Mouse (Mus musculus) thymus, postnatal 4 days (tissue): ENCODE data around the gene Exoc3l2.
"Not testable (repeated sequence)": the region's sequence is repeated elsewhere in the genome, so short reads cannot be mapped to it uniquely, and the experiment has no call there.

Experiments used
- DNase-seq: peaks from one replicate; pipeline ENCODE4 v3.0.0; 2021

Exoc3l2 gene

DNA sequence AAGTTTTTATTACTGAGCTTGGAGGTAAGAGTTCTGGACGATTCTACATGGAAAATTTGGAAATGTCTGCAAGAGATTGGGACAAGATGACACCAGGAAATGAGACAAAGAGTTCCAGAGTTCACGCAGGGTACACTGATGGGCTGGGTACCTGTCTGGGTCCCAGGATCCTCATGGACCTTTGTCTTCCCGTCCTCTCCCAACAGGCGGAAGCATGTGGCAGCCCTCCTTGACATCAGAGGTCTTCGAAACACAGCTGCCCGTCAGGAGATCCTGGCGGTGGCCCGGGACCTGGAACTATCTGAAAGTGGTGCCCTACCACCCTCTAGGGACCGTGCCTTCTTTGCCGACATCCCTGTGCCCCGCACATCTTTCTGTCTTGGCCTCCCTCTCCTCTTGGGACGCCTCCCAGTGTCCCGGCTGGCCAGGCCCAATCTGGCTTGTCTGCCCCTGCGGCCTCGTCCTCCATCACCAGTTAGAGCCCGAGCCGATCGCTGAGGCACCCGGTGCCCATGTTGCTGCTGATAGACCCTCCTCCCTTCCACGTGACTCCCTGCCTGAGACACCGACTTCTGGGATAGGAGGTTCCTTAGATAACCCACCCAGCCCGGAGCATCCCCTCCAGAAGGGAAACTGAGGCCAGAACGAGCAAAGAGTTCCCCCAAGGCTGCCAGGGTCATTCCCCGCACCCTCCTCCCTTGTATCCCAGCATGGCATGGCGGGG, 31.8 kb downstream of the Exoc3l2 start:
- no peak for DNase-seq

DNA sequence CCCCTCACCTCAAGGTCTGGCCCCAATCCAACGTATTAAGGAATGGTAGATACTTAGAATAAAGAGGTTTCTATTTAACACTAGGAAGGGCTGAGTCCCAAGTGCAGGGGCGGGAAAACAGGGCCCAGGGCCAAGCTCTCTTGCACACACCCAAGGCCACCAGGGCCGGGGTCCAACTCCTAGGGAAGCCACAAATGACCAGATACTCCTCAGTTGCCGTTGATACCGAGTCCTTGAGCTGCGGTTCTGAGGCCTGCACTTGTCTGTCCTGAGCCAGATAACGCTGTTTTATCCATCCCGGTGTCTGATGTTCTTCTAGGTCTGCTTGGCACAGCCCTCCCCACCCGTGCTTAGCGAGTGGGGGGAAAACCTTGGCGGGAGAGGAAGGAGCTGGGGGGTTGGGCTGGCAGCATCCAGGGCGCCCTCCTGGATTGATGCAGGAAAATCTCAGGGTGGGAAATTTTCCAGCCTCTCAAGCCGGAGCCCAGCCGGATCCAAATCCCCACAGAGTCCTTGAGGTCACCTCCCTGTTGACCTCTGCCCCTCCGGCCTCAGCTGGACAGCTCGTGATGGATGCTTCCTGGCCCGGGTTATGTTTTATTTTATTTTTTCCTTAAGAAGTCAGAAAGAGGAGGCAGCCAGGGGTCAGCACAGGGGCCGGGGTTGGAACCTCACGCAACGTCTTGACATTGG, 32.5 kb downstream of the Exoc3l2 start:
- no peak for DNase-seq

DNA sequence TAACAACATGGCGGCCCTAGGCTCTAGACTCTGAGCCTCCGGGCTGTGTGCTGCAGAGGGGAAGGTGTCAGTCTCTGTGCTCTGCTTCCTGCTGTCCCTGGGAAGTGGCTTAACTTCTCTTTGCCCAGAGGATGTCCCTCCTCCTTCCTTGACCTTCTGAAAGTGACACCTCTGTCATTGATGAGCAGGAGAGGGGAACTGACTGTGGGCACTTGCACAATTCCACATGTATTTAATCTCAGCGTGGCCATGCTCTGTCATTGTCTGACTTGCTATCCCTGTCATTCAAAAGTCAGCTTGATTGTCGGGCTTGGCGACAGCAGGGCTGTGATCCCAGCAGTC, 33.1 kb downstream of the Exoc3l2 start:
- DNase-seq: no peak

DNA sequence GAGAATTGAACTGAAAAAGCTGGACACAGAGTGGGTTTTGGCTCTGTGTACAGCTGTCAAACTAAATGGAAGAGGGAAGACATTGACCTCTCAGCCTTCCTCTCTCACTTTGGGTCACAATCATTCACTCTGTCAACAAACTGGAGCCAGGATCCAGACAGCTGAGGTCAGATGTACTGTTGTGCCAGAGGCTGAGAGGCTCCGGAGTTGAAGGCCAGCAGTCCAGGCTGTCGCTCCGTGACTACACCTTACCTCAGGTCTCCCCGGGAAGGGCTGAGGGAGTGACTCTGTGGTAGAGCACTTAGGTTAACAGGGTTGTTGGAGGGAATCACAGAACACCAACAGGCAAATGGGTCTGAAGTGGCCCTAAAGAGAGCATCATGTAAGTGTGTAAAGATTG, 35.2 kb downstream of the Exoc3l2 start:
- no peak for DNase-seq

DNA sequence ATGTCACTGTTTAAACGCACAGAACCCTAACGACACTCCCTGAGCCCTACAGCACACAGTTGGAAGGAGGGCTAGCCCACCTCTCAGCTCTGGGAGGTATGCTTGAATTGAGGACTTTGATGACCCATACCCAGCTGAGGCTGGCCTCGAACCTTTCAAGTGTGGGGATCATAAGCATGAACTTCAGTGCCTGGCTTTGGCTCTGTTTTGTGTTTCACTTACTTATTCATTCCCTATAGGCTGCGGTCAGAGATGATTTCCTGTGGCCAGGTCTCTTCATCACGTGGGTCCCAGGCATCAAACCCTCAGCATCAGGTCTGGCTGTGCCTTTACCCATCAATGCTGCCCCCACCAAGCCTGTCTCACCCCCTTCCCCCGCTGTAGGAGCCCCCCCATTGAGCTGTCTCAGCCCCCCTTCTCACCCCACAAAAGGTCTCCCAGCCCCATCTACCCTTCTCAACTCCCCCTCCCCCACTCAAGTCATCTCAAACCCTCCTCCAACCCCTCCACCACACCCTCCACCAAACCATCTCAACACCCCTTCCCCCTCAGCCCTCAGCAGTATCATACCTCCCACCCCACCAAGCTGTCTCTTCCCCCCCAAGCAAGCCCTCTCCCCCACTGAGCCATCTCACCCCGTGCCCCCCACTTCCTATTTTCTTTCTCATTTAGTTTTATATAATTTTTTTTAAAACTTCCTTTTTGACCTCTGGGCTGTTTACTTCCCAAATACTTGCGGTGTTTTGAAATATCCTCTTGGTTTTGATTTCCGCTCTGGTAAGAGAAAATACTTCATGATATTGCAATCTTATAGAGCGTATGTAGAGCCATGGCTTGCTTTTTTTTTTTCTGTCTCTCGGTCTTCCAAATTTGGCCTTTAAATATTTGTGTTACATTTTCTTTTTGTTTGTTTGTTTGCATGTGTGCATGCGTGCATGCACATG, 37.6 kb downstream of the Exoc3l2 start:
- no peak for DNase-seq

DNA sequence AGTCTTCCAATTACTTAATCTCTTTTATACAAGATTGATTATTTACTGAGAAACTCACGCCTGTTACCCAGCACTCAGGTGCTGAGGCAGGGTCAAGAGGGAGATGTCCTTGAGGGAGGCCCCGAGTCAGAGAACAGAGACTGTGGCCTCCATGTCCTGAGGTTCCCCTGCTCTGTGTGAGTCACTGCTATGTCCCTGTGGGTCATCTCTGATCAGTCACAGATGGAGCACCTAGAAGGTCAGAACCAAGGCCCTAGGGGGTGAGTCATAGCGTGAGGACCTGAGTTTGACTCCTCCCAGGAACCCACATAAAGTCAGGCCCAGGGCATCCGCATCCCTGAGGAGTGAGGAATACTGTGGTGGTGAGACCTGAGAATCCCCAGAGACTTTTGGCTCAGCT, 38.5 kb downstream of the Exoc3l2 start:
- no peak for DNase-seq

DNA sequence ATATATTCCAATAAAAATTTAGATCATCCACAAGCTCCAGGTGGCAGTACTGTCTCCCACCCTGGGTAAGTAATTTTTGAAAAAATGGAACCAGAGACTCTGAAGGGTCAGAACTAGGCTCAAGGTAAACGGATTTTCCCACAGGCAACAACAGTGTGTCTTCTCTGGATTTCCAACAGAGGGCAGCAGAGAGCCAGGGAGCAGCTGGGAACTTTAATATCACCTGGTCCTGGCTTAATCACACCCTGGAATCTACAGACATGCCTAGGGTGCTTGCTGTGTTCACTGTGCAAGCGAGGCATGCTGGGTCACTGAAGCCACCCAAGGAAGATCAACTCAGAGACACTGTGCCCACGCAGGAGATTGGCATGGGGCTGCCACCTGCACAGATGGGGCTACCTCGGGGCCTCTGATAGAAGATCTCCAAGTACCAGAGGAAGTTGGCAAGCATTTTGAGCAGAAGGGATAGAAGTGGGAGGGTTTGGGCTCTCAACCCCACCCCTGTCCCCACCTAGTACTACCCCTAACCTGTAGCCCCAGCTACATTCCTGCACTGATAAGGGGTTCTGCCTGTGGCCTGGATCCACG, 40.4 kb downstream of the Exoc3l2 start:
- peak; percentile 63 for DNase-seq

DNA sequence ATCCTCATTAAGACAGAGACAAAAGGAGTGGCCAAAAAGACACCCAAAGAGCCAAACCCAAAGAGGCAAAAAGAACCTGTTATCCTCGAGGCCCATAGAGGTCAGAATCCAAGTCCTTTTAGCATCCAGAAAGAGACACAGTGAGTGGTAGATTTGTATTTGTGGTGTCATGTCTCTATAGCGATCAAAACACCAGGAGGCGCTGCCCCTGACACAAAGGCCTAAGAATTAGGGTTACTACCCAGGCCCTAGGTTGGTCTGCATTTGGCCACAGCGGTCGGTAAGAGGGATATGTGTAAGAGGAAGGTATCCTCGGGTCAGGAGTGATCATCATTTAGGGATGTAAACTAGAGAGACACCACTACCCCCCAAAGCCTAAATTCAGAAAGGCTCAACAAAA, 43.2 kb downstream of the Exoc3l2 start:
- peak; percentile 44 for DNase-seq

DNA sequence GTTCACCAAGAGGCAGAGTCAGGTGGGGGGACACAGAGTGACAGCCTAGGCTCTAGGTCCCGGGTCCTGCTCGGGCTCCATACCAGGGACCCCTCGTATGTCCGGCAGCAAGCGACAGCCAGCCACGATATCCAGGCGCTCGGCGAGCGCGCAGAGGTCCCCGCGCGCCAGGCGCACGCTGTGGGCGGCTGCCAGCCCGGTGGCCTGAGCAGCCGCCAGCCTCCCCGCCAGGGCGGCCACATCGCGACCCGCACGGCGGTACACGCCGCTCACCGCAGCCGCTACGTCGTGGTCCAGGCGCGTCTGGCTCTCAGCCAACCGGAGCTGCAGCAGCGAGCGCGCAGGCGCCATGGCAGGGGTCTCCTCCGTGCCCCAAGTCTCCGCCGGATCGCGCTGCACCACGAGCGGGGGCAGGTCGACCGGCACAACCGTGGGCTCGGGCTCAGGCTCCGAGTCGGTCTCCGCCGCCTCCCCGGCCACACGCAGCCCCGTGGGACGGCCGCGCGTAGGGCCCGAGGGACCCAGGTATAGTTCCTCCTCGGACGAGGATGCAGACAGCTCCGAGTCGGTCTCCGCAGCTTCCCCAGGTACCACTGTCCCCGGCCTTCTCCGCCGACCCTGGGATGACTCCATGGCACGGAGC, 44.0 kb downstream of the Exoc3l2 start:
- peak; percentile 79 for DNase-seq

DNA sequence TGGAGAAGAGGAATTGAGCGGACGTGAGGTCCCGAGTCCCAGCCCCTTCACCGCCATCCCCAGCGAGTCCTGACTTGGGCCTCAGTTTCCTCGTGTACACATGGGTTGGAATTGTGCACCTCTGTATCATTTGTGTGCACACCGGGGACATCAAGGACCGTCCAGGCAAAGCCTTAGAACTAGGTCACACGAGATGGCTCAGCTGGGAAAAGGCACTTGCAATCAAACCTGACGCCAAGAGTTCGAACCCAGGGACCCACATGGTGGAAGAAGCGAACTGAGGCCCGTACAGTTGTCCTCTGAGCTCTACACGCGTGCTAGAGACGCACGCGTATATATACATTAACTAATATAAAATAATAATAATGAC, 44.5 kb downstream of the Exoc3l2 start:
- peak; percentile 40 for DNase-seq

GRCm38 (mm10) chr7:19508150-19508923, 45.2 kb downstream of the Exoc3l2 start, which contains the start of the genes Bloc1s3 and Trappc6a:
Bloc1s3 (minus strand) TSS chr7:19508367.
Trappc6a (plus strand) TSS chr7:19508395.
- peak; percentile 93 for DNase-seq

- DNase-seq: no peak
Measured at GRCm38 (mm10) chr7:19508924-19509568, 45.9 kb downstream of the Exoc3l2 start.

GRCm38 (mm10) chr7:19509786-19510185, 46.7 kb downstream of the Exoc3l2 start:
- no peak for DNase-seq

DNA sequence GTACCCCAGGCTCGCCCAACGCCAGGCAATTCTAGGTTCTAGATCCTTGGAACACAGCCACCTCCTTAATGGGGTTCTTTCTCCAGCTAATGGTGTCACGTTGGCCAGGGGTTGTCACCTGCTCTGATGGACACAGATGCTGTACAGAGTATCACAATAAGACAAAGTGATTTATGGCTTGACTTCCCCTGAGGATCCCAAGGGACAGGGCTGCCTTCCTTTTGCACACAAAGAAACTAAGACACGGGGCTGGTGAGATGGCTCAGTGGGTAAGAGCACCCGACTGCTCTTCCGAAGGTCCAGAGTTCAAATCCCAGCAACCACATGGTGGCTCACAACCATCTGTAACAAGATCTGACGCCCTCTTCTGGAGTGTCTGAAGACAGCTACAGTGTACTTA, 48.8 kb downstream of the Exoc3l2 start:
- DNase-seq: not testable (repeated sequence)

DNA sequence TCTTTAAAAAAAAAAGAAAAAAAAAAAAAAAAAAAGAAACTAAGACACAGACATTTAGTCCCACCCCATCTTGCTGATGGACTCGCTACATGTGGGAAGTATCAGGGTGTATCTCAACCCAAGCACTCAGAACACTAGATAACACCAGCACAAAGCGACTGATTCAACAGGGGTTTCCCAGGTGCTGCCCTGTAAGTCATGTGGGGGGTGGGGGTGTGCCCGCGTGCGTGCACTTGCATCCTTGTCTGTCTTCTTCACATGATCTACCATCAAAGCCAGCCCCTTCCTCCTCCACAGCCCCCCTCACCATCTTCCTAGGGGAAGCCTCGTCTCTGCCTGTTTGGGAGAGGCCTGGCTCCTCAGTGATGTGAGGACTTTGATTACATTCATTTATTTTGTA, 49.2 kb downstream of the Exoc3l2 start:
- DNase-seq: no peak

DNA sequence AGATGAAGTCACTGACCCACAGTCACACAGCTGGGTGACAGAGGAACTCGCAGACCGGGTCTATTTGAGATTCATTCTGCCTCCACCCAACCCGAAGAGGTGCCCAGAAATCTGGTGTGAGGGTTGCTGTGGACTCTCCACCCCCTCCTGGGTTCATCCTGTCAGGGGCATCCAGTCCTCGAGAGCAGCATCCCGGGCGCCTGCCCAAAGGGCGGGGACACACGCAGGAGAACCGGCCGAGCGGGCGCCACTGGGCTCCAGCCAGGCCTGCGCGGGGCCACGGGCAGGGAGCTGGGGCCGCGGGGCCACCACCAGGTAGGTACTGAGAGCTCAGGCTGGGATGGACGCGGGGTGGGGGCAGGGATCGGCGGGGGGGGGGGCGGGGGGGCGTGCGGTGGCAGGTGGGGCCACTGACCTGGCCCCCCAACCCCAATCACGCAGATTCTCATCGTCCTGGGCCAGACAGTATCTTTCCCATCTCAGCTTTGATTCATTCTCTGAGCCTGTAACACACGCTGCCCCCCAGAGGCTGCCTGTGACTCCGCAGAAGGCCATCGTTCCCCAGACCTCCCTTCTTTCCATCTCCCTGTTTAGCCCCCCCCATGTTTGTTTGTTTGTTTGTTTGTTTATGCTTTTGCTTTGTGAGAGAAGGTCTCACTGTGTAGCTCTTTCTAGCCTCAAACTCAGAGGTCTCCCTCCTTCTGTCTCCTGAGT, 54.7 kb downstream of the Exoc3l2 start, which contains the start of gene Nkpd1:
Nkpd1 (plus strand) TSS at position 187 of the 714 bp plus-strand sequence.
- peak; percentile 47 for DNase-seq

GRCm38 (mm10) chr7:19520032-19520431, 56.9 kb downstream of the Exoc3l2 start:
- peak; percentile 26 for DNase-seq

DNA sequence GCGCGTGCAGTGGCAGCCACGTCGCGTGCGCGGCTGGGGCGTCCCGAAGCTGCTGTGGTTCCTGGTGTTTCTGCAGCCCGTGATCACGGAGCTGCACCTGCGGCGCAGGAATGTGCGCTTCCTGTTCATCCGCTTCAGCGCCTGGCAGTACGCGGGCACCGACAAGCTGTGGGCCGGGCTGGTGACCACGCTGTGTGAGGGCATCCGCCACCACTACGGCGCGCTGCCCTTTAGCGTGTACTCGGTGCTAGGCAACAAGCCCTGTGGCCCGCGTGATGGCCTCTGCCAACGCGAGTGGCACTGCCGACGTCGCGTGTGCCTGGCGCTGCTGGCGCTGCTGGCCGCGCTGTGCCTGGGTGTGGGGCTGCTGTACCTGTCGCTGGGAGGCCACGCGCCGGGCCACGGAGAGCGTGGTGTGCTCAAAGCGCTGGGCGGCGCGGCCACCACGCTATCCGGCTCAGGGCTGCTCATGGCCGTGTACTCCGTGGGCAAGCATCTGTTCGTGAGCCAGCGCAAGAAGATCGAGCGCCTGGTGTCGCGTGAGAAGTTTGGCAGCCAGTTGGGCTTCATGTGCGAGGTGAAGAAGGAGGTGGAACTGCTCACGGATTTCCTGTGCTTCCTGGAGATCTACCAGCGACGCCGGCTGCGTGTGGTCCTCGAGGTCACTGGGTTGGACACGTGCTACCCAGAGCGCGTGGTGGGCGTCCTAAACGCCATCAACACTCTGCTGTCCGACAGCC, 60.1 kb downstream of the Exoc3l2 start:
- DNase-seq: peak; percentile 41

- DNase-seq: peak; percentile 88
Measured at GRCm38 (mm10) chr7:19523757-19524419, 60.8 kb downstream of the Exoc3l2 start.
